Mouse (Mus musculus): ENCODE results near the gene Gbf1. TPM values are rescaled to one million over a fixed set of nuclear protein-coding genes. Genes with fewer than 3 reads are reported as not detected.

Gene Gbf1
- total and polyA plus RNA-seq, 3 experiments = 39.9 to 49.3 (median 40.0) TPM

DNA sequence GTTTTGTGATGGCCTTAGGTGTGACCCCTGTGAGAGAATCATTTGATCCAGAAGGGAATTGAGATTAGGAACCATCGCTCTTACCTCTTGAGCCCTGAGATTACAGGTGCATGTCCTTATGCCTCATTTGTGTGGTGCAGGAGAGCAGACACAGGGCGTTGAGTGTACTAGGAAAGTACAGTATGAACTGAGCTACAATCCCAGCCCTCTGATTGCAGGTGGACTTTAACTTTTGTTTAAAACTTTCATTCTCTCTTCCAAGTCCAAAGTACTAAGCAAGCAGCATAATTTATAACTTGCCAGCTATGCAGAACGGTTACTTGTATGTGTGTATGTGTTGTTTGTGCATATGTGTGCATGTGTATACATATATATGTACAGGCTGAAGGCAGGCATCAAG lies 46.0 kb downstream of the Gbf1 start:
- intact Hi-C loops (cut with DNase I) = no loop called here
- H3K27me3 ChIP-seq (ENCODE audit: control insufficient read depth, insufficient read depth, low read length) = no peaks in the 10 kb centered on the region
- H3K9ac ChIP-seq (ENCODE audit: low read depth, low read length) = no peak overlapping the region
- no peaks in the 10 kb centered on the region; the same call in 1 of the 2 replicates for H3K79me2 ChIP-seq (replicated peaks; ENCODE audit: control insufficient read depth, insufficient read depth, low read length)
- WGBS = 89% methylated on average over 3 of the region's 3 CpGs
- no peak for DNase-seq
- no peak overlapping the region for H3K27ac ChIP-seq
- TF ChIP-seq EP300 (IDR thresholded peaks at IDR 0.05; ENCODE audit: insufficient read depth, low read depth, low read length) = no peak
- TF ChIP-seq CTCF (IDR thresholded peaks at IDR 0.05) = no peak
- no peak for TF ChIP-seq POLR2A (IDR thresholded peaks at IDR 0.05; ENCODE audit: insufficient read depth, low read depth, low read length)
- H3K4me1 ChIP-seq (ENCODE audit: control insufficient read depth, insufficient read depth, low read length) = peaks cover 6% of the 10 kb centered on the region
- no peak overlapping the region for H3K4me3 ChIP-seq
- H3K36me3 ChIP-seq (ENCODE audit: control insufficient read depth, insufficient read depth, low read length) = peaks cover 4% of the 10 kb centered on the region; the same call in 1 of the 2 replicates

- TF ChIP-seq CTCF (IDR thresholded peaks at IDR 0.05) (no peak), POLR2A (IDR thresholded peaks at IDR 0.05; ENCODE audit: insufficient read depth, low read depth, low read length) (no peak), EP300 (IDR thresholded peaks at IDR 0.05; ENCODE audit: insufficient read depth, low read depth, low read length) (no peak)
- DNase-seq = no peak
- H3K27ac ChIP-seq = no peak overlapping the region
- H3K9ac ChIP-seq (ENCODE audit: low read depth, low read length) = no peak overlapping the region
- peaks cover 6% of the 10 kb centered on the region for H3K4me1 ChIP-seq (ENCODE audit: control insufficient read depth, insufficient read depth, low read length)
- no peaks in the 10 kb centered on the region; the same call in 1 of the 2 replicates for H3K79me2 ChIP-seq (replicated peaks; ENCODE audit: control insufficient read depth, insufficient read depth, low read length)
- H3K4me3 ChIP-seq = no peak overlapping the region
- H3K27me3 ChIP-seq (ENCODE audit: control insufficient read depth, insufficient read depth, low read length) = no peaks in the 10 kb centered on the region
- WGBS = 92% methylated on average over 5 of the region's 5 CpGs
- H3K36me3 ChIP-seq (ENCODE audit: control insufficient read depth, insufficient read depth, low read length) = peaks cover 2% of the 10 kb centered on the region; the same call in 1 of the 2 replicates
- intact Hi-C loops (cut with DNase I) = no loop called here
Observed at GRCm38 (mm10) chr19:46198891-46199290, 46.6 kb downstream of the Gbf1 start.

DNA sequence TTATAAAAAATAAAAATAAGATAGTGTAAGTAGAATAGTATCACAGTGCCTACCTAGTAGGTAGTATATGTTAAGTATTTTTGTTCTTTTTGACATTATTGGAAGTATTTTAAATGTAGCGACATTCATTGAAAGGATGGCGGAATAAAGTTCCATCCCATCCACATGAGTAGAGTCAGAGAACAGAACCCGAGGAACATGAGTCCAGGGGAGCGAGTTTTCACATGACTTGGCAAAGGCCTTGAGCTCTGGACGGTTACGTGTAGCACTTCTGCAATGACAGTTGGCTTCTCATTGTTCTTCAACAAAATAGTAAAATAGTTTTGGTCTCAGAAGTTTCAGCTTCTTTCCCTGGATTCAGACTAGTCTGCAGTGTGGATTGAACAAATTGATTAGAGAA lies 51.9 kb downstream of the Gbf1 start:
- no peaks in the 10 kb centered on the region for H3K27me3 ChIP-seq (ENCODE audit: control insufficient read depth, insufficient read depth, low read length)
- no peaks in the 10 kb centered on the region for H3K79me2 ChIP-seq (replicated peaks; ENCODE audit: control insufficient read depth, insufficient read depth, low read length)
- no peak for DNase-seq
- no peak overlapping the region for H3K4me3 ChIP-seq
- no peak overlapping the region for H3K9ac ChIP-seq (ENCODE audit: low read depth, low read length)
- intact Hi-C loops (cut with DNase I) = no loop called here
- TF ChIP-seq EP300 (IDR thresholded peaks at IDR 0.05; ENCODE audit: insufficient read depth, low read depth, low read length) = no peak
- no peak for TF ChIP-seq CTCF (IDR thresholded peaks at IDR 0.05)
- TF ChIP-seq POLR2A (IDR thresholded peaks at IDR 0.05; ENCODE audit: insufficient read depth, low read depth, low read length) = no peak
- 82% methylated on average over 6 of the region's 6 CpGs for WGBS
- H3K36me3 ChIP-seq (ENCODE audit: control insufficient read depth, insufficient read depth, low read length) = peaks cover 2% of the 10 kb centered on the region; the same call in 1 of the 2 replicates
- H3K27ac ChIP-seq = no peak overlapping the region
- H3K4me1 ChIP-seq (ENCODE audit: control insufficient read depth, insufficient read depth, low read length) = no peaks in the 10 kb centered on the region

DNA sequence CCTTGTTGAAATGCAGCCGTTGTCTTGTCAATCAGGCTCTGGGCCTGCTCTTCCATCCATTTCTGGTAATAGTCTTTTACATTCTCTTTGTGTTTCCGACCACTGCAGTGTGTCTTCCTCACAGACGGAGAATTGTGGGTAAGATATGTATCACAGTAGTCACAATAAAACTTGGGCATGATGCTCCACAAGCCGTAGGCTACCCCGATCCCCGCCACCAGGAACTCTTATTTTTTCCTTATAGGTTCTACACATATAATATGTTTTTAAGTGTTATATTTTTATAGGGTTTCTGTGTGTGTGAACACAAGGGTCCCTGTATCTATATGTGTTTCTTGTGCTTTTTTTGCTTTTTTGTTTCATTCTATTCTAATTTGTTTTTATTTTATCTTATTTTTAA lies 53.4 kb downstream of the Gbf1 start:
- intact Hi-C loops (cut with DNase I) = no loop called here
- Histone ChIP-seq H3K9ac (ENCODE audit: low read depth, low read length) (no peak overlapping the region), H3K4me3 (no peak overlapping the region), H3K4me1 (ENCODE audit: control insufficient read depth, insufficient read depth, low read length) (no peaks in the 10 kb centered on the region), H3K27ac (no peak overlapping the region), H3K36me3 (ENCODE audit: control insufficient read depth, insufficient read depth, low read length) (peaks cover 2% of the 10 kb centered on the region; the same call in 1 of the 2 replicates), H3K27me3 (ENCODE audit: control insufficient read depth, insufficient read depth, low read length) (no peaks in the 10 kb centered on the region), H3K79me2 (replicated peaks; ENCODE audit: control insufficient read depth, insufficient read depth, low read length) (no peaks in the 10 kb centered on the region)
- no peak for DNase-seq
- TF ChIP-seq EP300 (IDR thresholded peaks at IDR 0.05; ENCODE audit: insufficient read depth, low read depth, low read length) = no peak
- TF ChIP-seq CTCF (IDR thresholded peaks at IDR 0.05) = no peak
- no peak for TF ChIP-seq POLR2A (IDR thresholded peaks at IDR 0.05; ENCODE audit: insufficient read depth, low read depth, low read length)
- 97% methylated on average over 6 of the region's 6 CpGs for WGBS

- Histone ChIP-seq H3K4me3 (no peak overlapping the region), H3K9ac (ENCODE audit: low read depth, low read length) (no peak overlapping the region), H3K4me1 (ENCODE audit: control insufficient read depth, insufficient read depth, low read length) (peaks cover 6% of the 10 kb centered on the region), H3K79me2 (replicated peaks; ENCODE audit: control insufficient read depth, insufficient read depth, low read length) (no peaks in the 10 kb centered on the region), H3K27ac (no peak overlapping the region), H3K27me3 (ENCODE audit: control insufficient read depth, insufficient read depth, low read length) (no peaks in the 10 kb centered on the region), H3K36me3 (ENCODE audit: control insufficient read depth, insufficient read depth, low read length) (peaks cover 1% of the 10 kb centered on the region)
- TF ChIP-seq POLR2A (IDR thresholded peaks at IDR 0.05; ENCODE audit: insufficient read depth, low read depth, low read length) (no peak), CTCF (IDR thresholded peaks at IDR 0.05) (no peak), EP300 (IDR thresholded peaks at IDR 0.05; ENCODE audit: insufficient read depth, low read depth, low read length) (no peak)
- no peak for DNase-seq
- intact Hi-C loops (cut with DNase I) = no loop called here
Observed at GRCm38 (mm10) chr19:46210951-46211350, 58.6 kb downstream of the Gbf1 start.

- Histone ChIP-seq H3K4me1 (ENCODE audit: control insufficient read depth, insufficient read depth, low read length) (peaks cover 6% of the 10 kb centered on the region), H3K36me3 (ENCODE audit: control insufficient read depth, insufficient read depth, low read length) (peaks cover 4% of the 10 kb centered on the region), H3K27me3 (ENCODE audit: control insufficient read depth, insufficient read depth, low read length) (no peaks in the 10 kb centered on the region), H3K4me3 (no peak overlapping the region), H3K79me2 (replicated peaks; ENCODE audit: control insufficient read depth, insufficient read depth, low read length) (no peaks in the 10 kb centered on the region), H3K27ac (no peak overlapping the region), H3K9ac (ENCODE audit: low read depth, low read length) (no peak overlapping the region)
- intact Hi-C loops (cut with DNase I) = no loop called here
- no peak for DNase-seq
- WGBS = 58% methylated on average over 5 of the region's 5 CpGs
- TF ChIP-seq POLR2A (IDR thresholded peaks at IDR 0.05; ENCODE audit: insufficient read depth, low read depth, low read length) = no peak
Observed at GRCm38 (mm10) chr19:46214541-46214940, 62.2 kb downstream of the Gbf1 start.
